Mouse (Mus musculus) pancreas, adult 10 weeks (tissue): ENCODE results near the gene Pcmtd2. TPM values are rescaled to one million over a fixed set of nuclear protein-coding genes. Genes with fewer than 3 reads are reported as not detected.

ENCODE experiments used
- polyA plus RNA-seq: library from polyadenylated mRNA; stranded (reverse); fragments of 350-450 nt; fragmentation: Illumina TruSeq; extraction: RNeasy Lipid Tissue Mini Kit (QIAGEN cat#74804); gene quantifications from one replicate; pipeline ENCODE4 v1.2.3, GENCODE M21; 2015; ENCODE audit warnings: low read depth, low replicate concordance; ENCODE audit not compliant: insufficient read depth

Gene Pcmtd2
- polyA plus RNA-seq: 7.1 TPM

DNA sequence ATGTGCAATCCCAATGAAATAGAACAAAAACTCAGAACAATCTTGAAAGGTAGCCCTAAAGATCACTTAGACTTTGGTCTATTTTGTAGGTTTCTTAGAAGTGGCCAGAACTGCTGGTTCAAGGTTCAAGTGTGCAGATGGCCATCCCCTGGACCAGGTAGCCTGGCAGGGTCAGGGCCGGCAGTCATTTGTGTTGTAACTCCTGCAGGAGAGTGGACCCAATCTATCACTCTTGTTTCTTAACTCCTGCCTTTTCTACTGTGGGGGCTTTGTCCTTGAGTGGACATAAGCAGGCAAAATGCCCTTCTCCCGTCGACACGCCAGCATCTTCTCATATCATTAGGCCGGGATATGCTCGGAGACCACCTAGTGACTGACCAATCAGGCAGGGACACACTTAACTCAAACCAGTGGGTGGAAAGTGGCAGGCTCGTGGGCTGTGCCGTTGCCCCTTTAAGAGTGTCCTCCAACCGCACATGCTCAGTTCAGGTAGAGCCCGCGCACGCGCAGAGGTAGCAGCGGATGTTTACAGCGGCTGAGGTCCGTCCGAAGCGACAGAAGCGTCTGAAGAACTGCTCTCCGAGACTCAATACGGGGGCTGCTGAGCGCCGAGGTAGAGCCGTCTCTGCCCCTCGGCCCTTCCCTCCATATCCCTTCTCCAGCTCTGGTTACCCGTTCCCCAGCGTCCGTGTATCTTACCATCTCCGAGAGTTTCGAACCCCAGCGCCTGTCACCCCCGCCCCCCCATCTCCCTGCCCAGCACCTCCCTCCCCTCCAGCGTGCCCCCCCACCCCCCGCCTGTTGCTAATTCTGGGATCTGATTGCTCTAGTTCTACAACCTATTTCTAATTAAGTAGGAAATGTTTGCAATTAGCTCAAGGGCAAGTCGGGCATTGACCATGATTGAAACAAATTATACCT, at the start of gene Pcmtd2:
Gene Pcmtd2 (plus strand): TSS at position 483 of the 921 bp plus-strand sequence.

DNA sequence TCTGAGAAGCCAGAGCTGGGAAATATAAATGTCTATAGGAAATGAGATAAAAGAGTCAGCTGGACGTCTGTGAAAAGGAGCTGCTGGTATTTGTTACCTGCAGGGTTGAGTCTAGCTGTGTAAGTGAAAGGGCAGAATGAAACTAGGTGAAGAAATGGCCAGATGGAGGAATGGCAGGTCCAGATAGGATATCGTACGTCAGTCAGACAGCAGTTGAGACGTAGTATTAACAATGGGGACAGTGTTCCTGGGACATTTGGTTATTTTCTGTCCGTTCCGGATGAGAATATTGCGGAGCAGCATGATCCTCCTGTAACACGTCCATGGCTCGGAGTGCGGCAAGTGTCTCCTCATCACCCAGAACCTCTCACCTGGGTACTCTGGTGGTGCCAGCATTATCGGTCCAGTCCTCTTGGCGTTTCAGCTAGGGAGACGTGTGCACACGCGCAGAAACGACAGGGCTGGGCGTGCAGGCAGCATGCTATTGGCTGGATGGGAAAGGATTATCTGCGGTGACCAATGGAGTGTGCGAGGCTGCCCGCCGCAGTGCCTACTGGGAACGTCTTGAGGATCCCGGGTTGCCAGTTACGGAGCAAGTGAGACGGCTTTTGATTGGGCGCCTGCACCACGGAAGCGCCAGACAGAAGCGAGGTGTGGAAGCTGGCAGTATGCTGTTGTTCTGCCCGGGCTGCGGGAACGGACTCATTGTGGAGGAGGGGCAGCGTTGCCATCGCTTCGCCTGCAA, 26.3 kb downstream of the Pcmtd2 start, which contains the start of gene Polr3k:
Gene Polr3k (plus strand): TSS at position 547 of the 745 bp plus-strand sequence.

Other genes with a start within 250 kb of the Pcmtd2 start
- 10.1 TPM for gene Prpf6, start 246.0 kb upstream of the Pcmtd2 start, polyA plus RNA-seq
- gene Zfp512b, start 245.1 kb upstream of the Pcmtd2 start, polyA plus RNA-seq: 8.9 TPM
- 6.7 TPM for gene Samd10, start 238.6 kb upstream of the Pcmtd2 start, polyA plus RNA-seq
- not detected for gene Gm29797, start 180.8 kb upstream of the Pcmtd2 start, polyA plus RNA-seq
- gene Sox18, start 166.2 kb upstream of the Pcmtd2 start, polyA plus RNA-seq: 31.8 TPM
- 4.0 TPM for gene Tcea2, start 157.5 kb upstream of the Pcmtd2 start, polyA plus RNA-seq
- 7.0 TPM for gene Rgs19, start 143.9 kb upstream of the Pcmtd2 start, polyA plus RNA-seq
- not detected for gene Lkaaear1, start 139.4 kb upstream of the Pcmtd2 start, polyA plus RNA-seq
- not detected for gene Oprl1, start 122.8 kb upstream of the Pcmtd2 start, polyA plus RNA-seq
- 2.8 TPM for gene Myt1, start 74.5 kb upstream of the Pcmtd2 start, polyA plus RNA-seq
- gene Polr3k, start 26.5 kb downstream of the Pcmtd2 start, polyA plus RNA-seq: 12.5 TPM
- gene Gm14496, start 153.3 kb downstream of the Pcmtd2 start, polyA plus RNA-seq: not detected